Mouse (Mus musculus) heart, embryonic 14.5 days (tissue): ENCODE data around the gene Ctrc. TPM values are rescaled to one million over a fixed set of nuclear protein-coding genes. Genes with fewer than 3 reads are reported as not detected.

ENCODE experiments used
- ATAC-seq: fragments of 200-750 bp; cut with Nextera tagmentation; 2 replicates; pipeline ENCODE4 v1.8.0; 2017; ENCODE audit warnings: low read depth, moderate TSS enrichment; ENCODE audit not compliant: insufficient number of reproducible peaks, insufficient read depth, low FRiP score
- H3K27ac ChIP-seq, 2 experiments: fragments of 200-500 bp in 1 of 2; fragments of 300-500 bp in 1 of 2; sonication (generic) in 1 of 2; replicated peaks in 1 of 2; 2 replicates each; pipeline ENCODE4 v1.5.1; 2012 to 2014; ENCODE audit warnings: low read depth in 2 of 2, low read length in 2 of 2, control low read depth in 1 of 2, mild to moderate bottlenecking in 1 of 2, mixed read lengths in 1 of 2; ENCODE audit not compliant: control insufficient read depth in 1 of 2, insufficient read depth in 1 of 2
- H3K27me3 ChIP-seq: fragments of 300-500 bp; sonication (generic); 2 replicates; pipeline ENCODE4 v1.6.1; 2014; ENCODE audit warnings: mild to moderate bottlenecking, low read length, control low read depth; ENCODE audit not compliant: control insufficient read depth, insufficient read depth
- H3K36me3 ChIP-seq: fragments of 300-500 bp; sonication (generic); 2 replicates; pipeline ENCODE4 v1.6.1; 2014; ENCODE audit warnings: mild to moderate bottlenecking, control low read depth, low read length, mixed read lengths; ENCODE audit not compliant: control insufficient read depth, insufficient read depth
- H3K4me1 ChIP-seq, 2 experiments: fragments of 200-500 bp in 1 of 2; fragments of 300-500 bp in 1 of 2; sonication (generic) in 1 of 2; 2 replicates each; pipeline ENCODE4 v1.6.1; 2012 to 2014; ENCODE audit warnings: low read length in 2 of 2, control low read depth in 1 of 2, mixed read lengths in 1 of 2; ENCODE audit not compliant: control insufficient read depth in 2 of 2, insufficient read depth in 2 of 2
- H3K4me2 ChIP-seq: fragments of 300-500 bp; sonication (generic); 2 replicates; pipeline ENCODE4 v1.6.1; 2014; ENCODE audit warnings: mild to moderate bottlenecking, low read length
- H3K4me3 ChIP-seq, 2 experiments: fragments of 200-500 bp in 1 of 2; fragments of 300-500 bp in 1 of 2; sonication (generic) in 1 of 2; 2 replicates each; pipeline ENCODE4 v1.5.1; 2012 to 2014; ENCODE audit warnings: low read length in 2 of 2, mild to moderate bottlenecking in 2 of 2, control low read depth in 1 of 2, low read depth in 1 of 2, moderate library complexity in 1 of 2; ENCODE audit not compliant: control insufficient read depth in 1 of 2, insufficient read depth in 1 of 2
- H3K9ac ChIP-seq: fragments of 300-500 bp; sonication (generic); 2 replicates; pipeline ENCODE4 v1.6.1; 2014; ENCODE audit warnings: mild to moderate bottlenecking, low read length
- H3K9me3 ChIP-seq: fragments of 300-500 bp; sonication (generic); 2 replicates; pipeline ENCODE4 v1.6.1; 2016; ENCODE audit warnings: low read length, control low read depth; ENCODE audit not compliant: control insufficient read depth
- WGBS: fragments of 180-500 bp; shearing (Covaris S2); extraction: QIAGEN DNeasy Blood & Tissue Kit; methylation state at CpG from one replicate; pipeline ENCODE4 v1.1.7; 2014; 5-methylcytosine and 5-hydroxymethylcytosine counted together
- polyA plus RNA-seq: library from polyadenylated mRNA; unstranded; fragments of >200 nt; fragmentation: Nextera tagmentation; extraction: Ambion mirVana; gene quantifications from 2 replicates; pipeline ENCODE4 v1.2.1, GENCODE M21; 2014

Gene Ctrc
- polyA plus RNA-seq, 1 experiment from 2014 or later = not detected

DNA sequence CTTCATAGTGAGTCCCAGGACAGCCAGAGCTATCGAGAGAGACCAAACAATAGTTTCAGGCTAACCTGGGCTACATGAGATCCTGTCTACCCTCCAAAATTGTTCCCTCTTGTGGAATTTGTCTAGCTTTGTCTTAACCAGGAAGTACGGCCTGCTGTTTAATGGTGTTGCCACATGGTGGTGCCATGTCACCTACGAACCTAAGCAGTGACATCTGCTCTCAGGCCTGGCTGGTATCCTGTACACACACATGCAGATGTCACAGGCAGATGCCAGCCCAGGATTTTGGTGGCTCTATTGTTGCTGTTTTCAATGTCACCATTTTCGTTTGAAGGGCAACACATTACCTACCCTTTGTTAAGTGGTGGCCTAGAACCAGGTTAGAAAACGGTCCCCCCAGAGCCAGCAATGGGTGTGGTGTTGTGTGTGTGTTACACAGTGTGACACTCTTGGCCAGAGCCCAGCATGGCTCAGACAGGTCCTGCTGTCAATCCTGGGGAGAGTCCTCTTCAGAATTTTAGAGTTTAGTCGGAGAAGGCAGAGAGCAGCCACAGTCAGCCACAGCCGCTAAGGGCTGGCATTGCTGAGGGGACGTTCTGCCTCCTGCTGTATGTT, 36.2 kb downstream of the Ctrc start:
- Histone ChIP-seq H3K27me3 (no peaks in the 10 kb centered on the region), H3K4me1 (no peaks in the 10 kb centered on the region), H3K27ac (no peak overlapping the region), H3K4me2 (no peak overlapping the region), H3K4me3 (no peak overlapping the region), H3K9ac (no peak overlapping the region), H3K9me3 (no peaks in the 10 kb centered on the region), H3K36me3 (peaks cover 99% of the 10 kb centered on the region)
- 0 out of 2 replicates have a peak, but pooled peaks have one; percentile 26 for ATAC-seq
- 71% methylated on average over 8 of the region's 8 CpGs for WGBS

DNA sequence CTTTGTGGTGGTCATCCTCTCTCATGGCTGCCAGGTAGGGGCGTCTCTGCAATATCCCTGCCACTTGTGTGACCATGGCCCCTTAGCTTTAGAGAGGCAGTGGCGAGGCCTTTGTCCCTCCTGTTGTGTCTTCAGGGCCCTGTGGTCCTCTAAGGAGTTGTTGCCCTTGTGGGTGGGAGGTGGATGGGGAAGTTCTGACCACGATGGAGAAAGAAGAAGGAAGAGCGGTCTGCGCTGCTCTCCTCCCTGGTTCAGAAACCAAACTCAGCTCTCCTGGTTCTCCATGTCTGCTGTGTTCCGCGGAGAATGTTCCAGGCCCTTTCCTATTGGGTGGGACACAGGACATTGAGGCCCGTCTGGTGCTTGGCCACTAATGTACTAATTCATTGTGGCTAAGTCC, 40.3 kb downstream of the Ctrc start:
- no peak overlapping the region for H3K9ac ChIP-seq
- H3K27me3 ChIP-seq = no peaks in the 10 kb centered on the region
- WGBS = 93% methylated on average over 8 of the region's 8 CpGs
- no peak overlapping the region for H3K4me2 ChIP-seq
- H3K4me1 ChIP-seq = no peaks in the 10 kb centered on the region
- H3K36me3 ChIP-seq = peaks cover 77% of the 10 kb centered on the region
- no peak overlapping the region for H3K4me3 ChIP-seq
- no peaks in the 10 kb centered on the region for H3K9me3 ChIP-seq
- H3K27ac ChIP-seq = no peak overlapping the region
- no peak for ATAC-seq

DNA sequence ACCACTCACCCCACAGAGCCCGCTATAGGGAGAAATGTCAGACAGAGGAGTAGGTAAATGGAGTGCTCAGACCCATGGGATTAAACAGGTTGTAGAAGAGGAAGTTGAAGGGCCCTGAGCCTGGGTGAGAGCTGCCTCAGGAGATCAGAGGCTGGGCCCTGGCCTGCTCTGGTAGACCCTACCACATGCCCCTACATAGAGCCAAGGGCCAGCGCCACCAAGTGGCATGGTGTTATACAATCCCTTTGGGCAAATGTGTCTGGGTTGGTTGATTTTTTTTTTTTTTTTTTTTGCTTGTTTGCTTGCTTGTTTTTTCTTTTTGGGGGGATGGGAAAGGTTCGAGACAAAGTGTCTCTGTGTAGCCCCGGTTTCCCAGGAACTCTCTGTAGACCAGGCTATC, 42.1 kb downstream of the Ctrc start:
- WGBS = 79% methylated on average over 4 of the region's 4 CpGs
- no peak for ATAC-seq
- H3K27me3 ChIP-seq = no peaks in the 10 kb centered on the region
- no peaks in the 10 kb centered on the region for H3K9me3 ChIP-seq
- no peak overlapping the region for H3K27ac ChIP-seq
- H3K4me2 ChIP-seq = no peak overlapping the region
- no peak overlapping the region for H3K4me3 ChIP-seq
- peaks cover 59% of the 10 kb centered on the region for H3K36me3 ChIP-seq
- no peak overlapping the region for H3K9ac ChIP-seq
- H3K4me1 ChIP-seq = no peaks in the 10 kb centered on the region

DNA sequence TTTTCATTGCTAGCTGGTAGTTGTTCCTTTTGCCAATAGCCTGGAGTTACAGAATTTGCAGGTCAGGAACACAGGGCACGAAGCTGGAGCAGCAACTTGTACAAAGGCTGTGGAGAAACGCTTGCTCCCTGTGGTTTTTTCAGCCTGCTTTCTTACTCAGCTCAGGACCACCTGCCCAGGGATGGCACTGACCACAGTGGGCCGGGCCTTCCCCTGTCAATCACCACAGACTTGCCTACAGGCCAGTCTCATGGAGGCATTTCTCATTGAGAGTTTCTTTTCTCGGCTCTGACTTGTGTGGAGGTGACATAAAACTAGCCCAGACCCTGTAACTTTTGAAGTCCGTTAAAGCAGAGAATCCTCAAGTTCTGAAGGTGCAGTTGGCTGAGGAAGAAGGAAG, 48.6 kb downstream of the Ctrc start:
- peaks cover 15% of the 10 kb centered on the region for H3K36me3 ChIP-seq
- H3K27ac ChIP-seq = no peak overlapping the region
- H3K4me1 ChIP-seq = peaks cover 2 to 7% of the 10 kb centered on the region in 2 experiments; a peak in 1 of 4 replicates
- 82% methylated on average over 5 of the region's 5 CpGs for WGBS
- no peak overlapping the region for H3K9ac ChIP-seq
- no peak overlapping the region for H3K4me3 ChIP-seq
- no peak overlapping the region for H3K4me2 ChIP-seq
- no peaks in the 10 kb centered on the region for H3K9me3 ChIP-seq
- no peak for ATAC-seq
- H3K27me3 ChIP-seq = no peaks in the 10 kb centered on the region

DNA sequence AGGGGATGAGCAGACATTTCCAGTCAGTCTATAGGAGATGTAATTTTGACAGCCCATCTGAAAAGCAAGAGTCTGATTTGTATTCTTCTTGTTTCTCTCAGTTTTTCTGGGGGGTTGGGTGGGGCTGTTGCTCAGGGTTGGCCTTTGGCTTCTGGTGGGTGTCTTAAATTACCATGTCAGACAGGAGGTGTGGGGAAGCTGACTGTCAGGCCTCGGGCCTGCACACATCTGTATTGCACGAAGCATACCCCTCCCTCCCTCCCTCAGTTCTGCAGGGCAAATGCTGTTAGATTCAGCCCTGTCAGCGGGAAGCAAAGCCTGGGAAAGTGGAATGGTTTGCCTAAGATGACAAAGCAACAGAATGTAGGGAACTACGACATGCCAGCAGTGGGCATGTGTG, 49.2 kb downstream of the Ctrc start:
- Histone ChIP-seq H3K36me3 (peaks cover 15% of the 10 kb centered on the region), H3K4me1 (peaks cover 2 to 7% of the 10 kb centered on the region in 2 experiments; a peak in 1 of 4 replicates), H3K9me3 (no peaks in the 10 kb centered on the region), H3K4me2 (no peak overlapping the region), H3K27ac (no peak overlapping the region), H3K9ac (no peak overlapping the region), H3K27me3 (no peaks in the 10 kb centered on the region), H3K4me3 (no peak overlapping the region)
- ATAC-seq = no peak
- 82% methylated on average over 4 of the region's 4 CpGs for WGBS

DNA sequence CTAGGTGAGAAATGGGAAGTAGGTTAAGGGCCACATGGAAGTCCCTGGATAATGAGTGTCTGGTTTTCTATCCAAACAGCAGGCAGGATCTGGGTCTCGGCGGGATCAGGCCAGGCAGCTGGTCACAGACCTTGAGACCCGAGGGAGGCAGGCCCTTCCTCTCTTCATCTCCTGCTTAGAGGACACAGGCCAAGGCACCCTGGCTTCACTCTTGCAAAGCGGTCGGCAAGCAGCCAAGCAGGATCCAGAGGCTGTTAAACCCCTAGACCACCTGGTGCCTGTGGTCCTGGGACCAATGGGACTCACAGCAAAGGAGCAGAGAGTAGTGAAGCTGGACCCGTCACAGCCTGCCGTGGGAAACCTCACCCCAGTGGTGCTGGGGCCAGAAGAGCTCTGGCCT, 49.8 kb downstream of the Ctrc start:
- WGBS = 87% methylated on average over 7 of the region's 7 CpGs
- H3K27me3 ChIP-seq = no peaks in the 10 kb centered on the region
- H3K9me3 ChIP-seq = no peaks in the 10 kb centered on the region
- peaks cover 15% of the 10 kb centered on the region for H3K36me3 ChIP-seq
- no peak overlapping the region for H3K27ac ChIP-seq
- peaks cover 2 to 7% of the 10 kb centered on the region in 2 experiments; a peak in 1 of 4 replicates for H3K4me1 ChIP-seq
- ATAC-seq = no peak
- no peak overlapping the region for H3K4me2 ChIP-seq
- H3K4me3 ChIP-seq = no peak overlapping the region
- no peak overlapping the region for H3K9ac ChIP-seq

DNA sequence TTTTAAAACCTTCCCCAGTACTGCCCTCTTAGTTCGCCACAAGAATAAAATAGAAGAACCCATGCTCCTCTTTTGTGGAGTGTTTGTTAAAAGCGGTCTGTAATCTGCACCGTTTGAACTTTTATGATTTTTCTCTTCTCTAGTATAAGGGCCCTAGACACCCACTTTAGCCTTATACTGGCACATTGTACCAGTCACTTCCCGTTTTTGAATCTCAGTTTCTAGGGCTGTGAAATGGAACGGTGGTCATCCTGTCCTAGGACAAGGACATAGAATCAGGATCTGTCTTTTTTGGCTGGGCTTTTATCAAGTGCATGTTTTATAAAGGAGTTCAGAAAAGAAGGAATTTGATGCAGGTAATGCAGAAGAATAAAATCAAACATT, 52.0 kb downstream of the Ctrc start:
- Histone ChIP-seq H3K9ac (peak overlapping the region; percentile 77), H3K36me3 (peaks cover 15% of the 10 kb centered on the region), H3K4me3 (peak overlapping the region; percentile 63 to 86), H3K4me1 (peaks cover 8 to 18% of the 10 kb centered on the region in 2 experiments), H3K9me3 (no peaks in the 10 kb centered on the region), H3K4me2 (peak overlapping the region; percentile 74), H3K27ac (peak overlapping the region; percentile 93 to 94), H3K27me3 (no peaks in the 10 kb centered on the region)
- no peak for ATAC-seq
- 11% methylated on average over 5 of the region's 5 CpGs for WGBS
